ENCODE assay signal across 11 mouse cellular contexts in the genomic region with DNA sequence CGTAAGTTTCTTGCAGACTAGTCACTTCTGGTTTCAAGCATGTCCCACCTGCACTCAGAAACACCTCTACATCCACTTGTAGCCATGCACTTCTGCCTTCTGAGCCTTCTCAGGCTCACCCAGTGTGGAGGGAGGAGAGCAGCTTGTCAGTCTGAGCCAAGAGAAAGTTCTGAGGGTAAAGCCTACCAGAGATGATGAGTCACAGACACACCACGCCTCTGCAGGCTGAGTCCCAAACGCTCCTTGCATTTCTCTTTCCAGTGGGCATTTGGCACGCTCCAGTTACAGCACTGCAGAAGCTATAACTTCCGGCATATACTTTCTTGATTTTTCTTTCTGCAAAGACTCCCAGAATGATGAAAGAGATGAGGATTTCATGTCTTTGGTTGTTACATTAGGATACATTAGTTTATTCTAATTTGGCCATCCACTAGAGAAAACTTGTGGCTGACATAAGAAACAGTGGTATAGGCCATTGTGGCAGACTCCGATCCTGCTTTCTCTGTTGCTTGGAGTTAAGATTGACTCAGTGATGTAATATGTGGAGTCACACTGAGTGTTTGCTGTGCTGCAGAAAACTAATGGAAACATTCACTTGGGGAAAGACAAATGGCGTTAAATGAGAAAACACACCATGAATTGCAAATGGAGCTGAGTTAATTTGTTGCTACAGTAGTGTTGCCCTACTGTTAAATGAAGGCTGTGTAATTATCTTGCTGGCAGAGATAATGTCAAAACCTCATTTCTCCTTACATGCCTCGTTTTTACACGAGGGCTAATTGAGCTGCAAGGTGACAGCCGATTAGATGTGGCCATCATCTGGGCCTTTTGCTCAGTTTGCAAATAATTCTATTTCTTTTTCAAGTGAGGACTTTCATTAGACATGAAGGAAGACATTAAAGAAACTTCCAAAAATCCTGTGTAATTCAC. TPM values are rescaled to one million over a fixed set of nuclear protein-coding genes. Genes with fewer than 3 reads are reported as not detected.
DNase-seq lines count a peak whose midpoint lies in the region; ATAC-seq and TF ChIP-seq lines count a peak whose summit lies in the region.
"Had no signal": no experiment of that assay in that cellular context is flagged by ENCODE, and none has a peak within 500 bp of the region (broad histone marks: within the 10 kb centered on the region; RNA-seq: fewer than 3 reads in every experiment).

No protein-coding gene starts in this region.

- no peaks in the 10 kb centered on the region for H3K9me3 ChIP-seq in lung, postnatal 0 days (ENCODE audit: low read length)
- H3K9me3 ChIP-seq: kidney, embryonic 15.5 days; liver, embryonic 15.5 days had no signal

- H3K36me3 ChIP-seq in lung, postnatal 0 days (ENCODE audit: insufficient read depth, low read length), result no peaks in the 10 kb centered on the region
- H3K36me3 ChIP-seq: kidney, embryonic 15.5 days; liver, embryonic 15.5 days had no signal

- TF ChIP-seq EP300 in lung, postnatal 0 days (IDR thresholded peaks at IDR 0.05), result no peak

- no peak overlapping the region for H3K4me2 ChIP-seq in lung, postnatal 0 days (replicated peaks; ENCODE audit: low read depth, low read length)
- H3K4me2 ChIP-seq: kidney, embryonic 15.5 days; liver, embryonic 15.5 days had no signal

- peak; percentile 34 for DNase-seq in gastrocnemius, adult 2 months
- no peak for DNase-seq in gastrocnemius, postnatal 10 days
- peak; percentile 60 for DNase-seq in lung, postnatal 0 days (ENCODE audit: low spot score)
- DNase-seq in lung, postnatal 14 days, result no peak
- DNase-seq in fibroblast of lung, adult 2 months (ENCODE audit: low read depth), result peak; percentile 65
- DNase-seq in right cerebral cortex, adult 2 months (ENCODE audit: low spot score in 2 of 2), result peak; percentile 61 to 65
- no peak for DNase-seq in natural killer cell, adult 2 months (ENCODE audit: low spot score in 2 of 2)

- H3K27ac ChIP-seq in gastrocnemius, adult 2 months, result no peak overlapping the region
- no peak overlapping the region for H3K27ac ChIP-seq in lung, postnatal 0 days (ENCODE audit: low read length)
- H3K27ac ChIP-seq: kidney, embryonic 15.5 days; liver, embryonic 15.5 days had no signal

- no peak overlapping the region for H3K4me3 ChIP-seq in gastrocnemius, adult 2 months
- no peak overlapping the region for H3K4me3 ChIP-seq in lung, postnatal 0 days (ENCODE audit: low read depth, low read length)
- H3K4me3 ChIP-seq: kidney, embryonic 15.5 days; liver, embryonic 15.5 days had no signal

- WGBS in lung, postnatal 0 days, result 67% methylated on average over 10 of the region's 10 CpGs

- no peaks in the 10 kb centered on the region for H3K4me1 ChIP-seq in lung, postnatal 0 days (ENCODE audit: insufficient read depth, low read depth, low read length)
- H3K4me1 ChIP-seq: liver, embryonic 15.5 days had no signal

- no peak for TF ChIP-seq CTCF in gastrocnemius, adult 2 months (IDR thresholded peaks at IDR 0.05)
- TF ChIP-seq CTCF in lung, postnatal 0 days (IDR thresholded peaks at IDR 0.05), result no peak

- peak; percentile 81 for ATAC-seq in lung, postnatal 0 days
- ATAC-seq in erythroblast, adult 5-6 weeks (replicated peaks; ENCODE audit: low FRiP score, poor library complexity, severe bottlenecking), result no peak

- H3K27me3 ChIP-seq in lung, postnatal 0 days (replicated peaks; ENCODE audit: insufficient read depth, low read length), result no peaks in the 10 kb centered on the region
- H3K27me3 ChIP-seq: kidney, embryonic 15.5 days; liver, embryonic 15.5 days had no signal

- H3K9ac ChIP-seq in lung, postnatal 0 days (replicated peaks; ENCODE audit: low read depth), result no peak overlapping the region
- H3K9ac ChIP-seq: kidney, embryonic 15.5 days; liver, embryonic 15.5 days had no signal

- intact Hi-C loops in gastrocnemius, adult 2 months (cut with DNase I), result no loop called here

RNA-seq across cellular contexts. Expression of gene Gpatch2, which starts 55.3 kb away (rescaled TPM):
- total RNA-seq in gastrocnemius, adult 2 months (2021), result 10 to 100 TPM; 10.5 to 10.6 TPM
- 10 to 100 TPM; 11.3 to 13.2 TPM for total RNA-seq in gastrocnemius, postnatal 10 days (2021)
- polyA plus RNA-seq in lung, postnatal 0 days (2015; fragmentation: Nextera tagmentation; extraction: Ambion mirVana), result 11.7 and 11.9 TPM in 2 replicates
- total RNA-seq in erythroblast, adult 5-6 weeks (2015; ENCODE audit: low replicate concordance), result 2.3 and 3.1 TPM in 2 replicates
- total RNA-seq in erythroblast, adult 5-6 weeks (2017; ENCODE audit: low replicate concordance), result 5.0 and 8.6 TPM in 2 replicates

RNA-seq across cellular contexts. Expression of gene Spata17, which starts 55.3 kb away (rescaled TPM):
- total RNA-seq in gastrocnemius, adult 2 months (2021), result not detected
- under 1 TPM in 1 of 2 experiments, not detected in 1; 0.31 TPM for total RNA-seq in gastrocnemius, postnatal 10 days (2021)
- 3.1 and 4.0 TPM in 2 replicates for polyA plus RNA-seq in lung, postnatal 0 days (2015; fragmentation: Nextera tagmentation; extraction: Ambion mirVana)
- not detected in 2 replicates for total RNA-seq in erythroblast, adult 5-6 weeks (2015; ENCODE audit: low replicate concordance)
- not detected in 2 replicates for total RNA-seq in erythroblast, adult 5-6 weeks (2017; ENCODE audit: low replicate concordance)
- total RNA-seq: gastrocnemius, postnatal 4 days had no signal

Comparison
In these comparisons a context has a peak if more than half of its experiments do, and no peak if none do; other contexts are left out.
1. DNase-seq: peak in gastrocnemius, adult 2 months (single experiment), lung, postnatal 0 days (single experiment), fibroblast of lung, adult 2 months (single experiment) and right cerebral cortex, adult 2 months (2 of 2); none in gastrocnemius, postnatal 10 days (single experiment), lung, postnatal 14 days (single experiment) and natural killer cell, adult 2 months (0 of 2).